Mouse (Mus musculus): ENCODE measurements at regions not wholly inside any gene's neighbourhood (a gene's known extent, or its start where the extent isn't known, plus 50 kb on each side); places are given as distances from the start of the nearest gene placed in this dataset. TPM values are rescaled to one million over a fixed set of nuclear protein-coding genes. Genes with fewer than 3 reads are reported as not detected.

DNA sequence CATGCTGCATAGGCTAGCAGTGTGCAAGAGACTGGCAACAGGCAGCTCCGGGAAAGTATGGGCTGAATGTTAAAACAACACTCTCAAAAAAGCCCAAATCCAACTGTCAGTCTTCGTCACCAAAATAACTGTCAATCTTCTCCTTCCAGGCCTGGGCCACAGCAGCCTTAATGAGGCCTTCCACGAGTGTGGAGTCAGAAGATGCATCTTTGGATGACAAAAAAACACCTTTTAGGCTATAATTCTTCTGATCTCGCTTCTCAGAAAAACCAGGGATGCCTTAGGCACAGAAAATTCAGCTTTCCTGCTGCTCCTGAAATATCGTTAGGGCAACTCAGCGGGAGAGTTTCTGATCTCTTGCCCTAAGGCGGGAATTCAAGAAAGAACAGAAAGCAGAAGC, 82.2 kb upstream of the Zpld1 start:
- Histone ChIP-seq H3K9ac (no peak overlapping the region), H3K36me3 (no peaks in the 10 kb centered on the region), H3K27me3 (no peaks in the 10 kb centered on the region), H3K4me3 (no peak overlapping the region), H3K4me1 (replicated peaks) (no peaks in the 10 kb centered on the region), H3K27ac (replicated peaks) (no peak overlapping the region), H3K9me3 (no peaks in the 10 kb centered on the region), H3K4me2 (no peak overlapping the region)
- ATAC-seq (ENCODE audit: low read depth) = no peak
- WGBS = 76% methylated on average over 7 of the region's 7 CpGs

GRCm38 (mm10) chr16:55379189-55379588, 81.4 kb upstream of the Zpld1 start:
- H3K36me3 ChIP-seq = no peaks in the 10 kb centered on the region
- no peak overlapping the region for H3K4me2 ChIP-seq
- H3K27ac ChIP-seq (replicated peaks) = no peak overlapping the region
- no peaks in the 10 kb centered on the region for H3K27me3 ChIP-seq
- no peak overlapping the region for H3K9ac ChIP-seq
- ATAC-seq (ENCODE audit: low read depth) = no peak
- H3K4me3 ChIP-seq = no peak overlapping the region
- H3K9me3 ChIP-seq = no peaks in the 10 kb centered on the region
- no peaks in the 10 kb centered on the region for H3K4me1 ChIP-seq (replicated peaks)

GRCm38 (mm10) chr16:55378701-55379100, 80.9 kb upstream of the Zpld1 start:
- no peaks in the 10 kb centered on the region for H3K36me3 ChIP-seq
- 79% methylated on average over 3 of the region's 3 CpGs for WGBS
- H3K4me2 ChIP-seq = no peak overlapping the region
- no peak overlapping the region for H3K4me3 ChIP-seq
- no peaks in the 10 kb centered on the region for H3K9me3 ChIP-seq
- H3K27ac ChIP-seq (replicated peaks) = no peak overlapping the region
- ATAC-seq (ENCODE audit: low read depth) = no peak
- H3K9ac ChIP-seq = no peak overlapping the region
- no peaks in the 10 kb centered on the region for H3K4me1 ChIP-seq (replicated peaks)
- H3K27me3 ChIP-seq = no peaks in the 10 kb centered on the region

- Histone ChIP-seq H3K9ac (no peak overlapping the region), H3K27ac (replicated peaks) (no peak overlapping the region), H3K27me3 (no peaks in the 10 kb centered on the region), H3K4me2 (no peak overlapping the region), H3K9me3 (no peaks in the 10 kb centered on the region), H3K36me3 (no peaks in the 10 kb centered on the region), H3K4me3 (no peak overlapping the region), H3K4me1 (replicated peaks) (no peaks in the 10 kb centered on the region)
- no peak for ATAC-seq (ENCODE audit: low read depth)
- WGBS = 92% methylated on average over 3 of the region's 3 CpGs
Measured at GRCm38 (mm10) chr16:55375922-55376321, 78.1 kb upstream of the Zpld1 start.

GRCm38 (mm10) chr16:55357686-55358085, 59.9 kb upstream of the Zpld1 start:
- Histone ChIP-seq H3K9ac (no peak overlapping the region), H3K36me3 (no peaks in the 10 kb centered on the region), H3K4me2 (no peak overlapping the region), H3K27ac (replicated peaks) (no peak overlapping the region), H3K27me3 (no peaks in the 10 kb centered on the region), H3K9me3 (no peaks in the 10 kb centered on the region), H3K4me3 (no peak overlapping the region), H3K4me1 (replicated peaks) (no peaks in the 10 kb centered on the region)
- no peak for ATAC-seq (ENCODE audit: low read depth)
- 57% methylated on average over 4 of the region's 4 CpGs for WGBS

- no peaks in the 10 kb centered on the region for H3K9me3 ChIP-seq
- no peak overlapping the region for H3K9ac ChIP-seq
- no peaks in the 10 kb centered on the region for H3K36me3 ChIP-seq
- H3K4me3 ChIP-seq = no peak overlapping the region
- no peak overlapping the region for H3K4me2 ChIP-seq
- no peak for ATAC-seq (ENCODE audit: low read depth)
- H3K27ac ChIP-seq (replicated peaks) = no peak overlapping the region
- no peaks in the 10 kb centered on the region for H3K4me1 ChIP-seq (replicated peaks)
- 70% methylated on average over 3 of the region's 3 CpGs for WGBS
- no peaks in the 10 kb centered on the region for H3K27me3 ChIP-seq
Measured at GRCm38 (mm10) chr16:55356097-55356496, 58.3 kb upstream of the Zpld1 start.

Small RNA genes in the stretch of these regions (microRNA-seq; reads per million reads assigned to microRNA genes)
- not detected for gene Mir5118

All from neural tube, embryonic 13.5 days (tissue).